Mouse (Mus musculus) cerebellum, adult 2 months (tissue): ENCODE measurements around the gene Cib2.

Source experiments
- CTCF ChIP-seq: fragments of 200-500 bp; IDR thresholded peaks from 2 replicates; pipeline ENCODE4 v1.5.1; 2011; ENCODE audit warnings: low read depth, mild to moderate bottlenecking, control low read depth, low read length, moderate library complexity, borderline replicate concordance; ENCODE audit not compliant: insufficient read depth
- POLR2A ChIP-seq: fragments of 200-500 bp; IDR thresholded peaks from 2 replicates; pipeline ENCODE4 v1.6.1; 2011; ENCODE audit warnings: low read length, control low read depth, borderline replicate concordance; ENCODE audit not compliant: insufficient read depth

- TF ChIP-seq POLR2A (no peak), CTCF (peak; percentile 62; the same call in 1 of the 2 replicates)
Measured at GRCm38 (mm10) chr9:54552409-54552808, 7.6 kb downstream of the Cib2 start.
